ENCODE assay signal across 9 mouse cellular contexts in genomic region chr19:58456491-58457061, GRCm38 (mm10). TPM values are rescaled to one million over a fixed set of nuclear protein-coding genes. Genes with fewer than 3 reads are reported as not detected.
DNase-seq lines count a peak whose midpoint lies in the region; ATAC-seq and TF ChIP-seq lines count a peak whose summit lies in the region.
"Had no signal": no experiment of that assay in that cellular context is flagged by ENCODE, and none has a peak within 500 bp of the region (broad histone marks: within the 10 kb centered on the region; RNA-seq: fewer than 3 reads in every experiment).

No protein-coding gene starts in this region.

- ATAC-seq in embryonic facial prominence, embryonic 13.5 days (ENCODE audit: insufficient number of reproducible peaks, insufficient read depth, low FRiP score, low TSS enrichment, low read depth), result no peak
- no peak for ATAC-seq in limb, embryonic 14.5 days (ENCODE audit: low FRiP score, low read depth)
- no peak for ATAC-seq in stomach, embryonic 14.5 days (ENCODE audit: insufficient number of reproducible peaks, insufficient read depth, low FRiP score, low read depth)

- peak overlapping the region; percentile 92 for H3K27ac ChIP-seq in layer of hippocampus, adult 2 months
- no peak overlapping the region for H3K27ac ChIP-seq in embryonic facial prominence, embryonic 13.5 days
- no peak overlapping the region for H3K27ac ChIP-seq in limb, embryonic 14.5 days (replicated peaks; ENCODE audit: low read depth, low read length)
- H3K27ac ChIP-seq in stomach, embryonic 14.5 days (ENCODE audit: low read length), result peak overlapping the region; percentile 16; the same call in 1 of the 2 replicates

- H3K36me3 ChIP-seq in embryonic facial prominence, embryonic 13.5 days, result no peaks in the 10 kb centered on the region
- H3K36me3 ChIP-seq in limb, embryonic 14.5 days (ENCODE audit: control insufficient read depth, insufficient read depth, low read length), result no peaks in the 10 kb centered on the region
- H3K36me3 ChIP-seq in stomach, embryonic 14.5 days (ENCODE audit: control insufficient read depth, insufficient read depth, low read length), result no peaks in the 10 kb centered on the region

- no peak for TF ChIP-seq CTCF in layer of hippocampus, adult 2 months (conservative IDR thresholded peaks at IDR 0.05)

- DNase-seq in layer of hippocampus, adult 2 months (ENCODE audit: low spot score in 2 of 2), result no peak
- DNase-seq in layer of hippocampus, adult 9-10 months (ENCODE audit: low spot score), result no peak
- DNase-seq in limb, embryonic 14.5 days (ENCODE audit: low spot score), result peak; percentile 49
- no peak for DNase-seq in spleen, adult 18-20 months
- DNase-seq in right cerebral cortex, adult 18-20 months, result no peak
- no peak for DNase-seq in T-cell, adult 2 months (ENCODE audit: low spot score)

- H3K4me1 ChIP-seq in embryonic facial prominence, embryonic 13.5 days, result peaks cover 60% of the 10 kb centered on the region
- H3K4me1 ChIP-seq in limb, embryonic 14.5 days (ENCODE audit: control insufficient read depth, insufficient read depth, low read length), result peaks cover 36% of the 10 kb centered on the region
- H3K4me1 ChIP-seq in stomach, embryonic 14.5 days (ENCODE audit: control insufficient read depth, insufficient read depth, low read length), result peaks cover 19% of the 10 kb centered on the region

- no peak for TF ChIP-seq POLR2A in limb, embryonic 14.5 days (IDR thresholded peaks at IDR 0.05; ENCODE audit: borderline replicate concordance, extremely low read depth, insufficient read depth, insufficient read length)

- H3K9me3 ChIP-seq in embryonic facial prominence, embryonic 13.5 days, result no peaks in the 10 kb centered on the region
- no peaks in the 10 kb centered on the region for H3K9me3 ChIP-seq in limb, embryonic 14.5 days (ENCODE audit: control insufficient read depth, low read length)
- no peaks in the 10 kb centered on the region for H3K9me3 ChIP-seq in stomach, embryonic 14.5 days (ENCODE audit: control insufficient read depth, low read depth, low read length)

- peaks cover 84% of the 10 kb centered on the region for H3K27me3 ChIP-seq in embryonic facial prominence, embryonic 13.5 days
- peaks cover 46% of the 10 kb centered on the region for H3K27me3 ChIP-seq in limb, embryonic 14.5 days (ENCODE audit: control insufficient read depth, insufficient read depth, low read length)
- H3K27me3 ChIP-seq in stomach, embryonic 14.5 days (ENCODE audit: control insufficient read depth, insufficient read depth, low read length), result no peaks in the 10 kb centered on the region

- H3K4me2 ChIP-seq in embryonic facial prominence, embryonic 13.5 days, result peak overlapping the region; percentile 95
- peak overlapping the region; percentile 98 for H3K4me2 ChIP-seq in limb, embryonic 14.5 days (replicated peaks; ENCODE audit: low read depth, low read length, severe bottlenecking)
- peak overlapping the region; percentile 94 for H3K4me2 ChIP-seq in stomach, embryonic 14.5 days (replicated peaks; ENCODE audit: low read depth, low read length)

- WGBS in embryonic facial prominence, embryonic 13.5 days, result 3% methylated on average over 16 of the region's 16 CpGs
- 8% methylated on average over 16 of the region's 16 CpGs for WGBS in limb, embryonic 14.5 days
- WGBS in stomach, embryonic 14.5 days, result 4% methylated on average over 16 of the region's 16 CpGs

- peak overlapping the region; percentile 65; the same call in 1 of the 2 replicates for H3K9ac ChIP-seq in embryonic facial prominence, embryonic 13.5 days
- no peak overlapping the region for H3K9ac ChIP-seq in limb, embryonic 14.5 days (ENCODE audit: low read depth, low read length, severe bottlenecking)
- no peak overlapping the region for H3K9ac ChIP-seq in stomach, embryonic 14.5 days (replicated peaks; ENCODE audit: low read depth, low read length)

- H3K4me3 ChIP-seq in layer of hippocampus, adult 2 months, result peak overlapping the region; percentile 73
- peak overlapping the region; percentile 53 for H3K4me3 ChIP-seq in embryonic facial prominence, embryonic 13.5 days
- H3K4me3 ChIP-seq in limb, embryonic 14.5 days (replicated peaks; ENCODE audit: low read length), result peak overlapping the region; percentile 53
- H3K4me3 ChIP-seq in stomach, embryonic 14.5 days (ENCODE audit: low read depth, low read length), result peak overlapping the region; percentile 54

RNA-seq across cellular contexts. Expression of gene Gfra1, which starts 0.9 kb away (rescaled TPM):
- total RNA-seq in layer of hippocampus, adult 2 months (2021), result 10 to 100 TPM; 59.6 to 67.1 TPM
- polyA plus RNA-seq in embryonic facial prominence, embryonic 13.5 days (2015; fragmentation: Nextera tagmentation; extraction: Ambion mirVana), result 22.9 and 24.0 TPM in 2 replicates
- 19.5 and 20.3 TPM in 2 replicates for polyA plus RNA-seq in limb, embryonic 14.5 days (2012; rRNA removed)
- 18.5 and 19.9 TPM in 2 replicates for polyA plus RNA-seq in limb, embryonic 14.5 days (2014; fragmentation: Nextera tagmentation; extraction: Ambion mirVana)
- 63.7 and 66.3 TPM in 2 replicates for polyA plus RNA-seq in stomach, embryonic 14.5 days (2014; fragmentation: Nextera tagmentation; extraction: Ambion mirVana)

RNA-seq across cellular contexts. Expression of gene Ccdc172, which starts 55.2 kb away (rescaled TPM):
- total RNA-seq in layer of hippocampus, adult 2 months (2021), result not detected
- not detected in 2 replicates for polyA plus RNA-seq in embryonic facial prominence, embryonic 13.5 days (2015; fragmentation: Nextera tagmentation; extraction: Ambion mirVana)
- polyA plus RNA-seq in limb, embryonic 14.5 days (2012; rRNA removed), result not detected in 2 replicates
- polyA plus RNA-seq in limb, embryonic 14.5 days (2014; fragmentation: Nextera tagmentation; extraction: Ambion mirVana), result not detected in 2 replicates
- polyA plus RNA-seq in stomach, embryonic 14.5 days (2014; fragmentation: Nextera tagmentation; extraction: Ambion mirVana), result not detected in 2 replicates
- total RNA-seq: layer of hippocampus, postnatal 10 days had no signal

Comparison
In these comparisons a context has a peak if more than half of its experiments do, and no peak if none do; other contexts are left out.
1. H3K27ac ChIP-seq: peak in layer of hippocampus, adult 2 months (single experiment) and stomach, embryonic 14.5 days (single experiment); none in embryonic facial prominence, embryonic 13.5 days (single experiment) and limb, embryonic 14.5 days (single experiment).
2. Peak in every context shown above with its lines, with median percentiles within 50 percentile points of each other: H3K4me3 ChIP-seq and H3K4me2 ChIP-seq.